Mouse (Mus musculus) heart, embryonic 10.5 days (tissue): ENCODE measurements around the gene Fam53b. TPM values are rescaled to one million over a fixed set of nuclear protein-coding genes. Genes with fewer than 3 reads are reported as not detected.

ENCODE experiments used
- DNase-seq: peaks from one replicate; pipeline ENCODE4 v3.0.0-alpha.2; 2017; ENCODE audit warnings: low spot score
- H3K27ac ChIP-seq: fragments of 300-500 bp; sonication (generic); 2 replicates; pipeline ENCODE4 v1.5.1; 2016; ENCODE audit warnings: mild to moderate bottlenecking
- H3K27me3 ChIP-seq: fragments of 300-500 bp; sonication (generic); 2 replicates; pipeline ENCODE4 v1.6.1; 2016; ENCODE audit warnings: mild to moderate bottlenecking; ENCODE audit not compliant: poor library complexity, insufficient read depth, severe bottlenecking
- H3K36me3 ChIP-seq: fragments of 300-500 bp; sonication (generic); 2 replicates; pipeline ENCODE4 v1.6.1; 2016; ENCODE audit warnings: mild to moderate bottlenecking, moderate library complexity
- H3K4me1 ChIP-seq: fragments of 300-500 bp; sonication (generic); 2 replicates; pipeline ENCODE4 v1.6.1; 2016; ENCODE audit warnings: mild to moderate bottlenecking
- H3K4me3 ChIP-seq: fragments of 300-500 bp; sonication (generic); 2 replicates; pipeline ENCODE4 v1.5.1; 2016; ENCODE audit warnings: mild to moderate bottlenecking, moderate library complexity
- H3K9me3 ChIP-seq: fragments of 300-500 bp; sonication (generic); 2 replicates; pipeline ENCODE4 v1.6.1; 2016; ENCODE audit warnings: mild to moderate bottlenecking, moderate library complexity
- WGBS: fragments of 180-500 bp; shearing (Covaris S2); methylation state at CpG from one replicate; pipeline ENCODE4 v1.1.7; 2016; 5-methylcytosine and 5-hydroxymethylcytosine counted together
- polyA plus RNA-seq: library from polyadenylated mRNA; unstranded; fragments of >200 nt; fragmentation: Nextera tagmentation; extraction: Ambion mirVana; gene quantifications from 2 replicates; pipeline ENCODE4 v1.2.1, GENCODE M21; 2016

The Fam53b gene
- polyA plus RNA-seq = 17.7 and 18.4 TPM in 2 replicates

DNA sequence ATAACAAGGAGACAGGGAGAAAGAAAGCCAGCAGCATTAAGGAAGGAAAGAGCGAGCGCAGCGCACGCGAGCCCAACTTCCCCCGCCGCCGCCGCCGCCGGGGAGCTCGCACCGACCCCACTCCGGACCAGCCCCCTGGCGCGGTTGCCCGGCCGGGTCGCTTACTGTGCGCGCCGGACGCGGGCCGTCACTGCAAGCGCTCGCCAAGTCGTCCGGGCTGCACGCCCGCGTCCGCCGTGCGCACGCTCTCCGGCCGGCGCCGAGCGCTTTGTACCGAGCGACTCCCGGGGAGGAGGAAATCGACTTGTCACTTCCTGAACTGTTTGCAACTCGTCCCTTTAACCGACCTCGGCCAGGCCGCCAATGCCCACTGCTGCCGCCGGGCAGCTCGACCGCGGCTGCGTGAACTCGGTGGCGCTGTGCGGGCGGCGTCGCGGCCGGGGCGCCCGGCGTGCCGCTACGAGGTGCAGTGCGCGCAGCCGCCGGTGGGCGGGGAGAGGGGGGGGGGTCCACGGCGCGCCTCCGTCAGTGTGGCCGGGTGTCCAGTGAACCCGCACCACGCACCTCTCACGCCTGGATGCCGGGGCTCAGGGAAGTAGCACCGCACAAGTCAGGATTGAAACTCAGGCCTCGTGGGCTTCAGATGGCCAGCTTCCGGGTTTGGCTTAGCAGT, at the start of gene Fam53b:
TSS of gene Fam53b (minus strand) at position 471 of the 673 bp plus-strand sequence.
- H3K4me1 ChIP-seq = peaks cover 58% of the 10 kb centered on the region
- peak within 1 kb of the TSS; percentile 94 for H3K27ac ChIP-seq
- H3K9me3 ChIP-seq = no peaks in the 10 kb centered on the region
- DNase-seq = peak; percentile 83
- 0 out of 2 replicates have a peak, but pooled peaks cover 2% of the 10 kb centered on the region for H3K36me3 ChIP-seq
- no peaks in the 10 kb centered on the region for H3K27me3 ChIP-seq
- peak within 1 kb of the TSS; percentile 81 for H3K4me3 ChIP-seq
- WGBS = under 1% methylated on average over 85 of the region's 85 CpGs

DNA sequence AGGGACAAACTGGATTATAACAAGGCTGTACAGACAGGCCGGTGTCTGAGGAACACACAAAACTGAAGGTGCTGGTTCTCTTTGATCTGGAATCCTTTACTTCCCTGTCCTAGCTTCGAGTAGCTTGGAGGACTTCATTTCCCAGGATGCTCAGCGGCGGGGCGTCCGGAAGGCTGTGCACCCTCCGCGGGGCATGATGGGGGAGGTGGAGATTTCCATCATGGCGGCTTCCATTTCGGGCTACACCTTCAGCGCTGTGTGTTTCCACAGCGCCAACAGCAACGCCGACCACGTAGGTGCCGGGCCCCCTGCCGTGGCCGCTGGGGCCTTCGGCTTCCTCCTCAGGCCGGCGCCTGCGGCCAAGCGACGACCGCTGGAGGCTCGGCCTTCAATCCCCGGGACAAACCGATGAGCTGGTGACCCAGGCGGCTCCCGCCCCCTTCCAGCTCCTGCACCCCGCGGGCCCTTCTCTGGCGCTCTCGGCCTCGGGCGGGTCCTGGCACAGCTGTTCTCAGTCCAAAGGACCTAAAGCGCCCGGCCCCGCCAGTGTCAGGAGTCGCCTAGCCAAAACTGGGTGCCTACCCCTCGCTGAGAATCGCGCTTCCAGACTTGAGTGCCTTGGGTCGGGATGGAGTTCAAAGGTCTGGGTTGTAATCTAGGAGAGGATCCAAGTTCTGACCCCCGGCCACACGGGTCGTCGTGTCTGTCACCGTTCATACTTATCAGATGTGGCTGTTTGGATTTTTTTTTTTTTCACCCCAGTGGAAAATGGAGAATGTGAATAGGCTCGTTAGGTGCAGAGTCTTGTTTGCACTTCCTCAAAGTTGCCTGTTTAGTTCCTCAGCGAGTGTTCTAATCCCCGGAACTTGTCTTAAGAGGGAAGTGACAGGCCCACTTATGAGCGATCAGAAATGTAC, 45.6 kb upstream of the Fam53b start, which contains the start of gene Abraxas2:
TSS of gene Abraxas2 (plus strand) at position 184 of the 917 bp plus-strand sequence.
- Histone ChIP-seq H3K36me3 (no peaks in the 10 kb centered on the region), H3K4me1 (peaks cover 10% of the 10 kb centered on the region), H3K9me3 (no peaks in the 10 kb centered on the region), H3K27ac (peak within 1 kb of the TSS; percentile 97), H3K27me3 (no peaks in the 10 kb centered on the region), H3K4me3 (peak within 1 kb of the TSS; percentile 100)
- peak; percentile 96 for DNase-seq
- WGBS = under 1% methylated on average over 53 of the region's 53 CpGs

DNA sequence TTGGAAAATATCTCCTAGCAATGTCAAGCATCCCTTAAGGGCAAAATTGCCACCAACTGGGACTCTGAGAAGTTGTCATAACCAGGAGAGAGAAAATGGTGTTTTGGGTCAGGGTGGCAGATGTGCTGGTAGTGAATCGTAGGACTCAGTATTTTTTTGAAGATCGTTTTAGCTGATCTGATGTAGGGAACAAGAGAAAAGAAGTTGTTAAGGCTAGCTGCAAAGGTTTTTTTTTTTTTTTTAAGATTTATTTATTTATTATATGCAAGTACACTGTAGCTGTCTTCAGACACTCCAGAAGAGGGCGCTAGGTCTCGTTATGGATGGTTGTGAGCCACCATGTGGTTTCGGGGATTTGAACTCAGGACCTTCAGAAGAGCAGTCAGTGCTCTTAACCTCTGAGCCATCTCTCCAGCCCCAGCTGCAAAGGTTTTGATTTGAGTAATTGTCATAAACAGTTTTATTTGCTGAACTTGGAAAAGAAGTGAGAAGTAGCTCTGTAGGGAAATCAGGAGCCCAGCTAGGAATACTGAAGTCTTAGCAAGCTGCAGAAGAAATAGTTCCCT, 44.4 kb upstream of the Fam53b start:
- Histone ChIP-seq H3K27me3 (no peaks in the 10 kb centered on the region), H3K36me3 (no peaks in the 10 kb centered on the region), H3K4me1 (peaks cover 10% of the 10 kb centered on the region), H3K27ac (no peak overlapping the region), H3K4me3 (no peak overlapping the region), H3K9me3 (no peaks in the 10 kb centered on the region)
- DNase-seq = no peak
- whole genome bisulfite sequencing = 66% methylated on average over 5 of the region's 5 CpGs

DNA sequence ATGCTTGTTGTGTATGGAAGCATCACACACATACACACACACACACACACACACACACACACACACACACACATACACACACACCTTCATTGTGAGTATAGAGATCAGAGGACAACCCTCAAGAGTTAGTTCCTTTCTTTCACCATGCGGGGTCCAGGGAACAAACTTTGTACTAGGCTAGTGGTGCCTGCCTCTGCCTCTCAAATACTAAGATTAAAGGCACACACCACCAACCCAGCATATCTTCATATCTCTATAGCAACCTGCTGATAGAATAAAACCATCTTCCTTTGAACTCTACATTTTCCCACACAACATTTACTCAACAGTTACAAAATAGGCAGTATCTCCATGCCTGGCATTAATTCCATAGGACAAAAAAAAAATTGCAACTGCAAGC, 42.4 kb upstream of the Fam53b start:
- WGBS = 82% methylated on average over 1 of the region's 1 CpGs

DNA sequence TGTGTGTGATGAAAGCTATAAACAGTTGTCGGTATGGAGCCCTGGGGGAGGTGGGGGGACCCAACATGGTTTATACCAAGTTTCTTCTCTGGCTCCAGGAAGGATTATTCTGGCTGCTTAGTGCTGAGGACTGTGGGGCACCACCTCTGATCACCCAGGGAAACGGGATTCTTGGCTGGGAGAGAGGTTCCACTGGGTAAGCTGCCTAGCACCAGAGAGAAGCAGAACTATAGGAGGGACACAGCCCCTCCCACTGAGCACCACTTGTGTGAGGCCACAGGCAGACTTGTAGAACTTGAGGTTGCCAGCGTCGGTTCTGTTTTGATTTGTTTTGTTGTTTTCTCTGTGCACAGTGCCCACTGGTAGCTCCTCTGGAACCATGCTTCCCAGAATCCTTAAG, 40.3 kb upstream of the Fam53b start:
- no peak for DNase-seq
- Histone ChIP-seq H3K4me3 (no peak overlapping the region), H3K27ac (no peak overlapping the region), H3K4me1 (peaks cover 10% of the 10 kb centered on the region), H3K27me3 (no peaks in the 10 kb centered on the region), H3K36me3 (peaks cover 17% of the 10 kb centered on the region), H3K9me3 (no peaks in the 10 kb centered on the region)
- 62% methylated on average over 4 of the region's 4 CpGs for WGBS

More for the DNA sequence above, 42.4 kb upstream of the Fam53b start:
- H3K27me3 ChIP-seq = no peaks in the 10 kb centered on the region
- no peak overlapping the region for H3K27ac ChIP-seq
- no peak for DNase-seq
- H3K36me3 ChIP-seq = no peaks in the 10 kb centered on the region
- H3K4me3 ChIP-seq = no peak overlapping the region
- H3K9me3 ChIP-seq = no peaks in the 10 kb centered on the region
- H3K4me1 ChIP-seq = peaks cover 20% of the 10 kb centered on the region

DNA sequence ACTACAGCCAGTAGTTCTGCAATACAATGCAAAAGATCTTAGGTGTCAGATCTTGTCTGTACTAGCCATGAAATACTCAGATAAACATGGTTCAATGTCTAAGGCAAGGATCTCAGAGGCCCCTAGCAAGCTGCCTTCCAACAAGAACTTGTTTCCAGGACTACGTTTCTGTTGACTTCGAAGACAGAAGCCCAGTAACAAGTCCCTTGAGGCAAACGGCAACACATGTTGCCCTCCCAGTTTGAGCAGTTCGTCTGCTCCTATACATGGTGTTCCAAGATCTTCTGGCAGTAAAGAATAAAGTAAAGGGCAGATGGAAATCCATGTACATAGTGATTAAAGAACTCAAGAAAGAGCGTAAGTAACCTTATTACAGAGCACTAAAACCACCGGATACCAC, 39.7 kb upstream of the Fam53b start:
- no peak for DNase-seq
- Histone ChIP-seq H3K36me3 (peaks cover 22% of the 10 kb centered on the region), H3K4me3 (no peak overlapping the region), H3K9me3 (no peaks in the 10 kb centered on the region), H3K4me1 (peaks cover 10% of the 10 kb centered on the region), H3K27me3 (no peaks in the 10 kb centered on the region), H3K27ac (no peak overlapping the region)
- WGBS = 88% methylated on average over 6 of the region's 6 CpGs

DNA sequence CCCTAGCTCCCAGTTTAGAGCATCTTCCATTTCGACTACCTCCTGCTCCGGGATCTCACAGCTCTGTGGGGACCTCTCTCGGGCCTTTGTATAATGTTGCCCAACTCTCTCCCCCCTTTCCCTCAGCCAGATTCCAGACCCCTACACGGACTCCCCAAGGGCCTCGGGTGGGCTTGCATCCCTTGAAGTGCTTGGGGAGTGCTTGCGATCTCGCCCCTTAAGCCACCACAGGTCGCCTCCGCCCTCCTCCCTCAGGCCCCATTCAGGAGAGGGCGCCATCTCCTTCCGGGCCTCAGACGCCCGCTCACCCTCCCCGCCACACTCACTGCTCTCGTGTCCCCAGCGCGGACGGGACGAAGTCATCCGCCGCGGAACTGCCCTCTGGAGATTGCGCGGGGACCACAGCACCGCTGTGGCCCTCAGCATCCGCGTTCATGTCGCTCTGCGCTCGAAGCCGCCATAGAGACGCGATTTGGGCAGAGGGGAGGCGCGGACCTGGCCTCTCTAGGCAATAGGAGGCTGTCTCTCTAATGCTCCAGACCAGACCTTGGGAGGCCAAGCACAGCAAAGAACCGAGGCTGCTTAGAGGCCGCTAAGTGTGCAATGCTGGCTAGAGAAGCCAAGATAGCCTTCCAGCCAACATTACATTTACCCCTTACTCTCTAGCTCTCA, 38.6 kb upstream of the Fam53b start, which contains the start of gene Eef1akmt2:
TSS of gene Eef1akmt2 (minus strand) at position 501 of the 672 bp plus-strand sequence.
- Histone ChIP-seq H3K4me1 (peaks cover 10% of the 10 kb centered on the region), H3K36me3 (peaks cover 33% of the 10 kb centered on the region), H3K9me3 (no peaks in the 10 kb centered on the region), H3K4me3 (peak within 1 kb of the TSS; percentile 80), H3K27ac (peak within 1 kb of the TSS; percentile 99), H3K27me3 (no peaks in the 10 kb centered on the region)
- DNase-seq = peak; percentile 92
- under 1% methylated on average over 37 of the region's 37 CpGs for WGBS

DNA sequence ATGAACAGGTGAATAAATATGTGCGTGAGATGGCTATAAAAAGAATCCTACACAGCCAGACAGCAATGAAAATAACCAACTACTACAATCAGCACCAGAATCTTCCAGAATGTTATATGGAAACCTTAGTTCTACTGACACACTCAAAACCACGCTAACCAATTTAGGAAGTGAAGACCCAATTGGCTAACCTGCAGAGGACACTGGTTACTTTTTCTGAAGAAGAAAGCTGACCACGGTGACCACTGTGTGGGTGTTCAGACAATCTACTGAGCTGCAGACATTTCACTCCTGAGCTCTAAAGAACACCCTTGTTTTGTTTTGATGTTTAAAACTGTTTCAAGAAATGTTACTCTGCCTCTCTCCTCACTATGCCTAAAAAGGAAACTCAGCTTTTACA, 29.5 kb upstream of the Fam53b start:
- Histone ChIP-seq H3K4me3 (no peak overlapping the region), H3K27ac (no peak overlapping the region), H3K36me3 (peaks cover 22% of the 10 kb centered on the region), H3K4me1 (peaks cover 4% of the 10 kb centered on the region; the same call in 1 of the 2 replicates), H3K27me3 (no peaks in the 10 kb centered on the region), H3K9me3 (no peaks in the 10 kb centered on the region)
- no peak for DNase-seq
- 90% methylated on average over 3 of the region's 3 CpGs for WGBS

DNA sequence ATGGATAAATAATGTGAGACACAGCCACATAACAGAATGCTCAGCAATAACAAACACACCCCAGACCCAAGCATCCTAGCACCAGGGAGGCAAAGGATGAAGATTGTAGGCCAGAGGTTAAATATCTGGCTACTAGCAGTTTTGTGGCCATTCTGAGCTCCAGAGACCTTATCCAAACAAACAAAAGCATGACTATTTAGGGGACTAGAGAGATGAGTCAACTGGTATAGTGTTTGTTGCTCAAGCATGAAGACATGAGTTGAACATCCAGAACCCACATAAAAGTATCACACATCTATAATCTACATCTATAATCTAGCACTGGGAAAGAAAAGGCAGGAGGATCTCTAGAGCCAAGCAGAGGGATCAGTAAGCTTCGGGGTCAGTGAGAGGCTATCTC, 28.8 kb upstream of the Fam53b start:
- Histone ChIP-seq H3K4me3 (no peak overlapping the region), H3K27ac (no peak overlapping the region), H3K36me3 (peaks cover 15% of the 10 kb centered on the region), H3K4me1 (peaks cover 4% of the 10 kb centered on the region; the same call in 1 of the 2 replicates), H3K27me3 (no peaks in the 10 kb centered on the region), H3K9me3 (no peaks in the 10 kb centered on the region)
- 96% methylated on average over 1 of the region's 1 CpGs for WGBS
- no peak for DNase-seq

DNA sequence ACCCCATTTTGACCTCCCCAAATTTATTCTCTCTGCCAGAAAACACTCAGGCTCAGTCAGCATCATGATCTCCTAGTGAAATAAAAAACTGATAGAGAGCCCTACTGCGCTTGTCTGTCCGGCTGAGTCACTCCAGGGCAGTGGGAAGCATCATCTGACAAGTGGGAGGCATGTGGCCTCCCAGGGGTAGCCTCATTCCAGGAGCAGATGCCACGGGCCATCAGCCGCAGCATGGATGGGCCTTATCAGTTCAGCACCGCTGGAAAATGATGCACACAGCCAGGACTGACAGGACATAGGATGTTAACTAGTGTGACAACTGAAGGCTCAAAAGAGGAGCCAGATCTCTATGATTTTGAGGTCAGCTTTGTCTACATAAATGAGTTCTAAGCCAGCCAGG, 27.6 kb upstream of the Fam53b start:
- 22% methylated on average over 5 of the region's 5 CpGs for WGBS
- H3K4me3 ChIP-seq = no peak overlapping the region
- peak; percentile 78 for DNase-seq
- peaks cover 4% of the 10 kb centered on the region; the same call in 1 of the 2 replicates for H3K4me1 ChIP-seq
- H3K36me3 ChIP-seq = peaks cover 15% of the 10 kb centered on the region; the same call in 1 of the 2 replicates
- H3K9me3 ChIP-seq = no peaks in the 10 kb centered on the region
- H3K27ac ChIP-seq = no peak overlapping the region
- H3K27me3 ChIP-seq = no peaks in the 10 kb centered on the region

DNA sequence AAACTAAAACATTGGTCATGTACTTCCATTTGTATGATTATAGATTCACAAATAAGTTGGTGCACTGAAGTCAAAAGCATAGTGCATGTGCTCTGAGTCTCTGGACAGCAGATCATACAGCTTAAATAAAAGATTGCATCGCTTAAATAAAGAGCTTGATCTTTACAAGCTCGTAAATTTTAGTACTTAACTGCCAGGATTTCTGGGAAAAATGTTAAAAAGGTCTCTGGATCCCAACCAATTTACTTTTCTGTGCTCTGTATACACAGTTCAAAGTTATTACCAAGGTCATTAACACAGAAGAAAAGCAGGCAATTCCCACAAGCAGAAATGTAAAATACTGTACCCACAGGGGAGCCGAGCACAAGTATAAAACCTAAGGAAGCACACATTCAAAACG, 17.3 kb upstream of the Fam53b start:
- Histone ChIP-seq H3K36me3 (peaks cover 40% of the 10 kb centered on the region), H3K27ac (no peak overlapping the region), H3K27me3 (no peaks in the 10 kb centered on the region), H3K9me3 (no peaks in the 10 kb centered on the region), H3K4me3 (no peak overlapping the region), H3K4me1 (no peaks in the 10 kb centered on the region)
- no peak for DNase-seq
- 89% methylated on average over 4 of the region's 4 CpGs for WGBS

DNA sequence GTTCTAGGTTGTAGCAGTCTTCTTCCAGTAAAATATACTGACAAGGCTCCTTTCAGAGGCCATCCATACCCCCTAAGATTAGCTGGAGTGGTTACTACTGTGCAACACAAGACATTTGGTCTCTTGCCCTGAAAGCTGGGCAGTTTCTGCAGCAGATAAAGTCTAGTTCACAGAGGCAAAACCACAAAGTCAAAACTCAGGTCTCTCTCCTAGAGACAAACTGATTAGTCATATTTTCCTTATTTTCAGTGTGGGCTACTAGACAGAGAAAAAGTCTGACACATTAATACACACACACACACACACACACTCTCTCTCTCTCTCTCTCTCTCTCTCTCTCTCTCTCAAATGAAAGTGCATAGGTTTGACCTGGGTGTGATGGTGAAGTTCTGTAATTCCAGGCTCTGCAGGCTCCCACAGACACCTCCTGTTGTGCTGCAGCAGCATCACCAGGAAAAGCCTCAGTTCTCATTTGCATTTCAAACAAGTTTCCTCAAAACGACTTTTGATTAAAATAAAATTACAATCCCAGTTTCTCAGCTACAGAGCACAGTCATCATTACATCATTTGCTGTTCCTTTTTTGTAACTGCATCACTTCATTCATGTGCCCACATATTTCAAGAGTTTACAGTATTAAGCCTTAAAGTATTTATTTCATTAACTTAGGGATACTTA, 10.8 kb upstream of the Fam53b start:
- H3K4me1 ChIP-seq = no peaks in the 10 kb centered on the region
- H3K4me3 ChIP-seq = no peak overlapping the region
- H3K36me3 ChIP-seq = peaks cover 30% of the 10 kb centered on the region
- DNase-seq = no peak
- 18% methylated on average over 1 of the region's 1 CpGs for WGBS
- no peaks in the 10 kb centered on the region for H3K9me3 ChIP-seq
- no peak overlapping the region for H3K27ac ChIP-seq
- H3K27me3 ChIP-seq = no peaks in the 10 kb centered on the region
